Mouse (Mus musculus): ENCODE data around the gene Dgki.

- TF ChIP-seq CTCF (IDR thresholded peaks at IDR 0.05; ENCODE audit: borderline replicate concordance, insufficient read depth, low read depth, low read length) = no peak
- TF ChIP-seq POLR2A (IDR thresholded peaks at IDR 0.05; ENCODE audit: borderline replicate concordance, insufficient read depth, low read length) = no peak
Observed at GRCm38 (mm10) chr6:37282659-37283058, 17.3 kb downstream of the Dgki start.

Measured in cerebellum, adult 2 months (tissue).